Mouse (Mus musculus): Measurements from ENCODE around the gene Gm3250. TPM values are rescaled to one million over a fixed set of nuclear protein-coding genes. Genes with fewer than 3 reads are reported as not detected.
"Not testable (repeated sequence)": the region's sequence is repeated elsewhere in the genome, so short reads cannot be mapped to it uniquely, and the experiment has no call there.

Gene Gm3250
- total RNA-seq, 4 experiments from 2014 or later, result not detected

GRCm38 (mm10) chr10:77751254-77751653 is 31.1 kb downstream of the Gm3250 start, which contains the start of gene Gm9736:
Gm9736 (minus strand) TSS chr10:77751354.
- DNase-seq (ENCODE audit: low spot score), result not testable (repeated sequence)

DNA sequence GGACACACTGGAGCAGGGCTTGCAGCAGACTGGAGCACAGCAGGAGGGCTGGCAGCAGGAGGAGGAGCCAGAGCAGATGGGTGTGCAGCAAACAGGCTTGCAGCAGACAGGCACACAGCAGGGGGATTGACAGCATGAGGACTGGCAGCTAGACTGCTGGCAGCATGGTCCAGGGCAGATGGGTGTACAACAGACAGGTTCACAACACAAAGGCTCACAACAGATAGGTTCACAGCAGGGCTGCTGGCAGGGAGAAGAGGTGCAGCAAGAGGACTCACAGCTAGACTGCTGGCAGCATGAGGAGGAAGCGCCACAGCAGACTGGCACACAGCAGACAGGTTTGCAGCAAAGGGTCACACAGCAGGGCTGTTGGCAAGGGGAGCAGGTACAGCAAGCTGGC is 31.7 kb downstream of the Gm3250 start:
- DNase-seq (ENCODE audit: low spot score), result not testable (repeated sequence)

- not testable (repeated sequence) for DNase-seq (ENCODE audit: low spot score)
These were observed 40.2 kb downstream of the Gm3250 start, which contains the start of gene Gm18596 for GRCm38 (mm10) chr10:77741924-77742688. Gm18596 (minus strand) TSS chr10:77742638.

GRCm38 (mm10) chr10:77738929-77739328 is 43.4 kb downstream of the Gm3250 start:
- DNase-seq (ENCODE audit: low spot score), result no peak

- DNase-seq (ENCODE audit: low spot score), result no peak
These were observed 46.4 kb downstream of the Gm3250 start for GRCm38 (mm10) chr10:77735928-77736327.

Other genes with a start within 250 kb of the Gm3250 start
- 100 to 1,000 TPM; 132 to 142 (median 134) TPM for gene Pttg1ip, start 200.8 kb downstream of the Gm3250 start, total RNA-seq (2022)
- gene Sumo3, start 176.4 kb downstream of the Gm3250 start, total RNA-seq (2022), result 10 to 100 TPM; 59.3 to 76.7 (median 67.5) TPM
- gene Gm49325, start 176.3 kb downstream of the Gm3250 start, total RNA-seq (2022), result 10 to 100 TPM in 3 of 4 experiments, 1 to 10 TPM in 1; 8.3 to 15.8 (median 13.9) TPM
- gene Ube2g2, start 160.3 kb downstream of the Gm3250 start, total RNA-seq (2022), result 10 to 100 TPM; 78.9 to 82.9 (median 81.2) TPM
- gene Tspear, start 96.0 kb downstream of the Gm3250 start, total RNA-seq (2022), result not detected
- not detected for gene Gm19402, start 91.8 kb downstream of the Gm3250 start, total RNA-seq (2022)
- gene Gm9508, start 85.3 kb downstream of the Gm3250 start, total RNA-seq (2022), result not detected
- not detected for gene Gm10272, start 75.9 kb downstream of the Gm3250 start, total RNA-seq (2022)
- not detected for gene Gm10024, start 71.1 kb downstream of the Gm3250 start, total RNA-seq (2022)
- not detected for gene Gm10142, start 66.7 kb downstream of the Gm3250 start, total RNA-seq (2022)
- not detected for gene Krtap12-1, start 61.9 kb downstream of the Gm3250 start, total RNA-seq (2022)
- gene Gm10100, start 56.1 kb downstream of the Gm3250 start, total RNA-seq (2022), result not detected
- gene Gm18596, start 39.9 kb downstream of the Gm3250 start, total RNA-seq (2022), result not detected
- not detected for gene Gm9736, start 31.2 kb downstream of the Gm3250 start, total RNA-seq (2022)
- gene Gm3233, start 22.9 kb downstream of the Gm3250 start, total RNA-seq (2022), result not detected
- gene Gm3238, start 11.2 kb downstream of the Gm3250 start, total RNA-seq (2022), result not detected
- not detected for gene Gm7138, start 5.6 kb downstream of the Gm3250 start, total RNA-seq (2022)
- gene Gm7137, start 5.7 kb upstream of the Gm3250 start, total RNA-seq (2022), result not detected
- gene Gm9639, start 12.5 kb upstream of the Gm3250 start, total RNA-seq (2022), result not detected
- not detected for gene Gm19668, start 16.6 kb upstream of the Gm3250 start, total RNA-seq (2022)
- not detected for gene Gm9507, start 29.3 kb upstream of the Gm3250 start, total RNA-seq (2022)
- gene Gm2696, start 32.1 kb upstream of the Gm3250 start, total RNA-seq (2022), result not detected
- gene Krtap10-4, start 44.6 kb upstream of the Gm3250 start, total RNA-seq (2022), result not detected
- gene Krtap10-10, start 53.4 kb upstream of the Gm3250 start, total RNA-seq (2022), result not detected
- not detected for gene Gm36176, start 64.3 kb upstream of the Gm3250 start, total RNA-seq (2022)
- not detected for gene Gm10318, start 70.3 kb upstream of the Gm3250 start, total RNA-seq (2022)
- not detected for gene Gm3285, start 79.4 kb upstream of the Gm3250 start, total RNA-seq (2022)
- gene Lrrc3, start 120.0 kb upstream of the Gm3250 start, total RNA-seq (2022), result 1 to 10 TPM in 2 of 4 experiments, under 1 TPM in 2; 0.63 to 1.2 (median 0.92) TPM
- gene Trpm2, start 188.0 kb upstream of the Gm3250 start, total RNA-seq (2022), result 1 to 10 TPM in 1 of 4 experiments, under 1 TPM in 3; 0.44 to 1.8 (median 0.61) TPM
- gene 1810043G02Rik, start 196.0 kb upstream of the Gm3250 start, total RNA-seq (2022), result 10 to 100 TPM; 10.7 to 13.5 (median 12.2) TPM
- 100 to 1,000 TPM; 124 to 159 (median 130) TPM for gene Pfkl, start 227.5 kb upstream of the Gm3250 start, total RNA-seq (2022)